Mouse (Mus musculus): ENCODE measurements at regions not wholly inside any gene's neighbourhood (a gene's known extent, or its start where the extent isn't known, plus 50 kb on each side); places are given as distances from the start of the nearest gene placed in this dataset.

DNA sequence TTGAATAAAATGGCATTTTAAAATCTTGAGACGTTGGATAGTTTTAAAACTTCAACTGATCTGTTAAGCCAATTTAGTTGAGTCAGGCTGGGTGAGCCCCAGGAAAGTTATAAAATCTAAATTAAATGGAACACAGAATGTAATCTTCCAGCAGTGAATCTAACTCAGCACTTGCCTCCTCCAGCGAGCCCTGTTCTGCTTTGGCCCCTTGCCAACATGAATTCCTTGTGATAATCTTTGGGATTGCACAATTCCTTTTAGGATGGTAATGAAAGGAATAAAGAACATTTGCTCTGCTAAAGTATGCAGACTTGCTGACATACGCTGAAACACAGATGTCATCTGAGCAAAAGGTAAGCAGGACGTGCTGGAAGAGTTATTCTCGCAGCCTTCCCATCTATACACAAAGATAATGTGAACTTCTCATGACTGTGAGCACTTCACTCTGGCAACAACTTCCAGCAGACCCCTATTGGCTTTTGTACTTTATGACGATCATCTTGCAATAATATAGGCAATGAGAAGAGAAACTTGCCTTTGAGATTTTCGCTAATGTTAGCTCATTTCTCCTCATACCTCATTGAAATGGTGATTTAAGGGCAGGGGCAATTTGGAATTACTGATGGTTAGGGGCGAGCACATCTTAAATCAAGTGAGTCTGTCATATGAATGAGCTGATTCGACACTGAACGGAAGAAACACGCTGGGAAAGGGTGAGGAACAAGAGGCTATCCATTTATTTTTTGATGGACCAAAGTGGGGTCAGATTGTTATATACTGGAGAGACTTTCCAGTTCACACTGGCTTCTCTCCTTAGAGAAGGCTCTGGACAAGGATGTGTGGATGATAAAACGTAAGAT lies 216.3 kb upstream of the Pdzrn3 start:
- peak; percentile 24 for DNase-seq (ENCODE audit: low spot score)

DNA sequence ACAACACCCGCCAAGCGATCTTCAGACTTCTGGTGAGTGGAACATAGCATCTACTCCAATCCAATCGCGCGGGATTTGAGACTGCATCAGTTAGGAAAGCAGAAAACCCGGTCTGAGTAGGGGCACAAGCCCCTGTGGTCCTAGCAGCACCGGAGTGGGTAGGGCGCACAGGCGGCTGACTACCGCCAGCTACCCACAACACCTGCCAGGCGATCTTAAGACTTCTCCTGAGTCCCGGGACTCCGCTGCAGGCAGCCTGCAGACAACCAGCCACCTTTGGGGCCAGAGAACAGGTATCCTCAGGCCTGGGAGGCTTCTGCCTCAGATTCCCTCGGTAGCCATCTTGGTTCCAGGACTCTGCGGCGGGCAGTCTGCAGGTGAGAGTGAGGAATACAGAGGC lies 208.2 kb upstream of the Pdzrn3 start:
- DNase-seq (ENCODE audit: low spot score), result no peak

DNA sequence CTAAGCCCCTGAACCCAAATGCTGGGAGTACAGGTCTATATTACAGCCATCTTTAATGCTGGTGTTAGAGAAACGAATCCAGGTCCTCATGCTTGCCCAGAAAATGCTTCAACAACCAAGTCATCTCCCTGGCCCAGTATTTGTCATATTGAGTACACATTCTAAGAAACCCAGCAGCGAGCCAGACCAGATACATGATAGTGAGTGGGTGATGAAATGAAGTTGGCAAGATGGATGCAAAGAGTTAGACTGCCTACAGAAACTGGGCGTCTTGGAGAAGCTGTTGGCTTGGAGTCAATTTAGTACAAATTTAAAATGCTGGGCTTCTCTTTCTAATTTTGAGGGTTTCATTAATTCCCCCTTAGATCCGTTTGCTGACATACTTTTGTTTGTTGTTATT lies 203.1 kb upstream of the Pdzrn3 start:
- no peak for DNase-seq (ENCODE audit: low spot score)

DNA sequence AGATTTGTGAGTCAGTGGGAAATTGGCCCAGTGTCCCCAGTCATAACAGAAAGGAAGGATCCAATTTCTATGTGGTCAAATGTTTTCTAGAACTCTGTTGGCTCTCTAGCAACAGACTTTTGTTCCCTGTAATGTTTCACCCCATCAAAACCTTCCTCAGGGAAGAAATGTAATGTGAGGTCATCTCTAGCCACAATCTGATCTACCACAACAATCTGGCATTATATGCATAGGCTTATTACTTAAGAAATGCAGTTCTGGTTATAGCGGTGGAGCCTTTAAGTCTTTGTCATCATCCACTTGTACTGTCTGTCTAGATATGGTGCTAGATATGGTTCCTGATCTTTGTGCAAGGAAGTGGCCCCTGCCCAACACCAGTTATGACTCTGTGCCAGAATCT lies 178.4 kb upstream of the Pdzrn3 start:
- no peak for DNase-seq (ENCODE audit: low spot score)

DNA sequence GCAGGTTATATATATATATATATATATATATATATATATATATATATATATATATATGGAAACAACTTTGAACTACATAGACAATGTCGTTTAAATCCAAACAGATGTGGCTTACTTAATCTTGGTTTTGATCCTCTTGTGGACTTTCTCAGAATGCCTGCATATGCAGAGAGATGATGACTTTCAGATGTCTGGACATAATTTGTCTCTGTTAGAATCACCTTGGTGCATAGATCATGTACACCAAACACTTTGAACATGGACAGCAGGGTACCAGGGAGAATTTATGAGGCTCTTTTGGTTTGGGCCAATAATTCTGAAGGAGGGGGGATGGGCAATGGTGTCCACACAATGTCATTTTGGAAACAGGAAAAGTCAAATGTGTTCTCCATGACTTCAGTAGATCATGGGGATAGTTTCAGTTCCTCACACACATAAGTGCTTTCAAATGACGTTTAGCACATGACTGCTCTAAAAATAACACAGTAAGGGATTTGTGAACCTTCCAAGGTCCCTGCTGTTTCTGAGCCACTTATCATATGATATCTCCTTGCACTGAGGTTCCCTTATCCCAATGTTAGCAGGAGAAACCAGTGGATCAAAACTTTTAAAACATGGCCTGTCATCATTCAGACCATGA lies 177.4 kb upstream of the Pdzrn3 start:
- no peak for DNase-seq (ENCODE audit: low spot score)

DNA sequence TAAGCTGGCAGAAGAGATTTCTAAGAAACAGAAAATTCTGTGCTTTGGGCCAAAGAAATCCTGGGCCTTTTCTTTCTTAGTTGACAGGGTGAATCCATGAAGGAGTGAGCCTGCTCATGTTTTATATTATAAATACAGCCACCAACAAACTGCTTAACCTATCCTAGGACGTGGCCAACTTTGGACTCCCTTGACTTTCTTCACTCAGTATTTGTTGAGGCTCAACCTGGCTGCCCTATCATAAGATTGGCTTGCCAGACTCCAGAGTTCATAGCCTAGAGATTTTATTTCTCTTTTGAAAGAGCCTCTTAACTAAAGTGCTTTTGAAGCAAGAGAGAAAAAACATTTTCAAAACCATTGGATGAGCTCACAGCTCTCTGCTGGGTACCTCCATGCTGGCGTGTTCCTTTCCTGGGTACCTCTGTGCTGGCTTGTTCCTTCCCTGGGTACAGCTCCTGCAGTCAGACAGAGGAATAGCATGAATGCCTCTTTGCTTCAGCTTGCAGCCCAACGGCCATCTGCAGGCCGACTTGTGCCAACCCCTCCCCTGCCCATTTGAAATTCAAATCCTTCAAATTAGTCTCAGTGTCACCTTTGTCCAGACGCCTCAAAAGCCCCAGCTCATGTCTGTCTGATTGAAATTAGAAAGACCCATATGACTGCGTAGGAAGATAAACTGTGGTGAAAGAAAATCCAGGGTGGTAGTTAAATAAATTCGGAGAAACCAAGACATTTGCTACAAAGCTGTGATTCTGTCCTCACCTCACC lies 173.0 kb upstream of the Pdzrn3 start:
- no peak for DNase-seq (ENCODE audit: low spot score)

DNA sequence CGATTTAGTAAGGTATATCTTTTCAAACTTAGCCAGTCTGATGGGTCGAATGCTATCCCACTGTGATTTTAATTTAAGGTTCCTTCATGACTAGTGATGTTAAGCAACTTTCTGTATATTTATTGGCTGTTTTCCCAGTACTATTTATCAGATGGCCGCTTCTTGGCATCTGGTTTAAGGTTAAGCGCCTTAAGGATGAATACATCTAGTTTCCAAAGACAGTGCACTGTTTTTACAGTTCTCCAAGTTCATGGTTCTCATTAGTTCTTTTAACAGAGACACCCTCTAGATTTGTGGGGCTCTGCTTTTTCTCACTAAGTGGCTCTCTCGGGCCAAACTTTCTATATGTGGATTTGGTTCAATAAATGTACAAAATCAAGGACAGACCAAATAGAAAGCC lies 159.9 kb upstream of the Pdzrn3 start:
- no peak for DNase-seq (ENCODE audit: low spot score)

DNA sequence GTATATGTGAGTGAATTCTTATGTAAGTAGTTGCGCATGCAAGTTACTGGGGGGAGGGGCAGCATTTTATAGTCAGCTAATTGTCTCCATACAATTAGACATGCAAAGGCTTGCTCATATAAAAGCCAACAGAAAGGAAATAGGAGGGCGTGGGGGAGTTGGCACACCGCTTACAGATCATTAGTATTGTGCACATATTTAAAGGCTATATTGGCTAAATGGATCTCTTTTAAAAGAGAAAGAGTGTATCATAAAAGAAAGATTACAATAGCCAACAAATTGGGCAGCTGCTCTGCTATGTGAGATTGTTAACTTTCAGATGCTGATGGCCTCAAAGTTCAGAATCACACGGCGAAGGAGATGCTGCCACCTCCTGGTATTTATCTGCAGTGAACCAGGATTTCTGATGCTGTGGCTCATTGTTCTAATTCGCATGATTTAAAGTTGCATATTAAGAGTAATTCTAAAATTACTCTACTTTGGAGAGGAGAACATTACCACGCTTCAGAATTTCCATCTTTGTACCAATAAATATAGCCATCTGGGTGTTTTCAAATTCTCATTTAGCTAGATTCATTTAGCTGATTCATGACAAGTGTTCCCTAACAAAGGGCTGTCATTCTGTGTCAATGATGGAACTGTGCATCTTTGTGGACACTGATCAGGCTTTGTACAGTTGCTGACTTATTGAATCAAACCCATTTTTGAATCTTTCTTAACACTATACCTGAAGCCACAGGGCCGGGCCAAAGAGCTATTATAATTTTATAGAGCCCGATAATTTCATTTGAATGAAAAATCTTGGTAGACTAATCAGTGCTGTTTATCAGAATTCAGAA lies 156.7 kb upstream of the Pdzrn3 start:
- DNase-seq (ENCODE audit: low spot score), result peak; percentile 39

DNA sequence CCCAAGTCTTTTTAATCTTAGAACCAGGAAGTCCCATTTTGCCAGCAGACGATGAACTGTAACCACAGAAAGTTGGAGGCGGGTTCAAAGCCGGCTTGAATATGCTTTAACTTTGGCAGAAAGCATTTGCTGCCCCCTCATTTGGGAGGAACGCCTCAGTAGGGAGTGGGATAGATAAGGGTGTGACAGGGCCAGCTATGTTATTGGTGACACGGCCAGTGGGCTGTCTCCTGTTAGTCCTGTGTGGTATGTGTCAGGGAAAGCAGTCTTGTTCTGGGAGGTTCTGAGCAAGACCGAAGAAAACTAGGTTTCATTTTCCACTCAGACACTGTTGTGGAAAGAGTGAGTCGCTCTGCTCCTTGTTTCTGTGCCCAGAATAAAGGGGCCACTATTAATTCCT lies 154.7 kb upstream of the Pdzrn3 start:
- DNase-seq (ENCODE audit: low spot score), result no peak

DNA sequence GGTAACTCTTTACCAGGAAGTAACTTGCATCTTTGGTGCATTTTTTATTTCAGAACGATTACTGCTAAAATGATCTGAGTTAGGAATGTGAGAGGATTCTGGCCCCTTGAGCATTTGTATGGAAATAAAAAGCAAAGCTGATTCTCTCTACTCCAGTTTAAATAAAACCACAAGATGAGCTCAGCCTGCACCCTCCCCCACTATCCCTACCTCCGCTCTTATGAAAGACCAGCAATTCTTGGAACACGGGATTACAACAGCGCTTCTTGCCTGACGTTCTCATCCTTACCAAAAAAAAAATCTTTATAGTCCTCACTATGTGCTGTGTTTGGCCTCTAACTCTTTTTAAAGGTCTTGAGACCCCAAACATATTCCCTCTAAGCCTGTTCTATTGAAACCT lies 154.2 kb upstream of the Pdzrn3 start:
- DNase-seq (ENCODE audit: low spot score), result no peak

DNA sequence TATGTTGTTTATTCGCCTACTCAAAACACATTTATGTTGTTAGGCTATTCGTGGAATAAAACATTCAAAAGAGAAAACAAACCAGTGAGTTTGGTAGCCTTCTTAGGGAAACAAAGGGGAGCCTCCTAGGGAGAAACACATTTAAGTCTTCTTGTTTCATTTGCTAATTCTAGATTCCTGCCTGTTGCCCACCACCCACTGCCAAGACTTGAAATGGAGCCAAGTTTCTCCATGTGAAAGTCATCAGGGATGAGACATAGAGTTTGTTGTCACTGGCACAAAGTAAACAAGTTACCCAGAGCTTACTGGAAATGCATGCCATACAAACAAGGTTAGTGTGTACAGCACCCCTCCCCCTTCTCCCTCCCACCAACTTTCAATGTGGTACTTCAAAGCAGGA lies 147.4 kb upstream of the Pdzrn3 start:
- DNase-seq (ENCODE audit: low spot score), result no peak

DNA sequence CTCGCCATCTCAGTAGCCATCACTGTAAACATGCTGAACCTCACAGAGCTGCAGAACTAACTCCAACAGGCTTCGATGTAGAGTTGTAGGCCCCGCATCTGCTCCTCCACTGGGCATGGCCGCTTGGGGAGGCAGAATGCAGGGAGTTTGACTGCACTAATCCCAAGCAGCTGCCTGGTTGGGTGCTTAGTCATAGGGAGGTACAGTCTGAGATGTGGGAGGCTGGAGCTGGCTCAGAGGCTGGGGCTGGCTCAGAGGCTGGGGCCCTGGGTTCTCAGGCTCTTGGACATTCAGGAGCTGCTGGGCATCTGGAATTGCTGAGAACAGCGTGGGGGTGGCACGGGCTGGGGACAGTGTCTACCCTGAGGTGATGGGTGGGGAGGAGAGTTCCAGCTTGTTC lies 143.6 kb upstream of the Pdzrn3 start:
- DNase-seq (ENCODE audit: low spot score), result no peak

DNA sequence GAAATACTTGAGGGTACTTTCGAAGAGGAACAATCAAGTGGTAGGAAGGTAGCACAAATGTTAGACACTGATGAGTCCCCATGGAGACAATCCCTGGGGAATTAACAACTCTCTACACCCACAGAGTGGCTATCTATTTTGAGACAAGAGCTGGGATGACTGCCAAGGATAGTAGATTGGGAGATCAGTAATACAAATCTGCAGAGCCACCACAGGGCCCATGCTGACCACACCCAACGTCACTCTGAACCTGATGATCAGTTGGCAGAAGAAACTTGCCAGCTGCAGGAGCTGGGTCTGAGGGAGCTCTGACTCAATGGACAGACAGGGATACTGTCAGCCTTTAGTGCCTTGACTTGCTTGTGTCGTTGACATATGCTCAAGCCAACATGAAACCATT lies 143.1 kb upstream of the Pdzrn3 start:
- no peak for DNase-seq (ENCODE audit: low spot score)

DNA sequence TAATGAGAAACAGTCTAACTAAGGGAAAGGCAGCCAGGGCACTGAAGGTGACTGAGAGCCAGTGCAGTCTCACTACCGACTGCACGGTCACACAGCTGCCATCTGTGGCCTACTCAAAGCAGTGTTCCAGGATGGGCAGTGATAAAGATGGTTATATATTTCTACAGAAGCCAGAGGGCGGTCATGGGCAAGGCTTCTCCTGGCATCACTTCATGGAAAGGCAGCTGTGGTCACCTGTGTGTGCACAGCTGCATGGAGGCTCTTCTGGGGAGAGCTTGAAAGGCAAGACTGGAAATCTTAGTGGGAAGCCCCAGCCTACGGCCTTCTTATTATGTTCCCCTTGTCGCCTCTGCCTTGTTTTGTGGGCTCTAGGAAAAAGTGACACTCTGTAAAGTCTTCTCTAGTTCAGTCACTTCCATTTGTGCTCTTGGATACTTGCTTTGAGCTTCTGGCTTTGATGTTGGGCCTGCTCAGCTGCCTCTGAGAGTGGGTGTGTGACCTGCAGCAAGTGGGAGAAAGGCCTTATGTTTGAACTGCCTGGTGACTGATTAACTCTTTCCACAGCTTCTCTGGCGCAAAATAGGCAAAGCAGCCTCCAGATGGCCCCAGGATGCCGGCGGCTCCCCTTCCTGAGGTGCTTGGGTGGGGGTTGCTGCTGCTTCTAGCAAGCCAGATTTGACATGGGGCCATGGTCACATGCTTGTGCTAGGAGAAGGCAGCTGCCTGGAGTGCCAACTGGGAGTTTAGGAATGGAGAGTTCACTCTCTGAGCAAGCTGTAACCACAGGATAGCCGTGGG lies 141.4 kb upstream of the Pdzrn3 start:
- no peak for DNase-seq (ENCODE audit: low spot score)

DNA sequence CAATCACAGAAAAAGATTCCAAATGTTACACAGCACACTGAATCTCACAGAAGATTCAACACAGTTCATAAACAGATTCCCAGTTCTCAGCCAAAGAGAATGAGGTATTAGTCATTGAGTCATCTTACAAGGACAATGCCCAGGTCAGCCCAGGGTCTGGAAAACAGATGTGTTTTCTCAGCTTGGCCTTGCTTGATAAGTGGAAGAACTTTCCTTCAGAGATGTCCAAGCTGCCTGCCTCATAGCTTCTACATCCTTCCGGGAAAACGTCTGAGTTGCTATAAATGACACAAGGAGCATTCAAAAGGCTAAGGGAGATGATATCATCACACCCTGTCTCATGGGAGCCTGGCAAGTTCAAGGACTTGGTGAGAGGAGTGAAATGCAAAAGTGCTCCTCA lies 139.9 kb upstream of the Pdzrn3 start:
- DNase-seq (ENCODE audit: low spot score), result no peak

DNA sequence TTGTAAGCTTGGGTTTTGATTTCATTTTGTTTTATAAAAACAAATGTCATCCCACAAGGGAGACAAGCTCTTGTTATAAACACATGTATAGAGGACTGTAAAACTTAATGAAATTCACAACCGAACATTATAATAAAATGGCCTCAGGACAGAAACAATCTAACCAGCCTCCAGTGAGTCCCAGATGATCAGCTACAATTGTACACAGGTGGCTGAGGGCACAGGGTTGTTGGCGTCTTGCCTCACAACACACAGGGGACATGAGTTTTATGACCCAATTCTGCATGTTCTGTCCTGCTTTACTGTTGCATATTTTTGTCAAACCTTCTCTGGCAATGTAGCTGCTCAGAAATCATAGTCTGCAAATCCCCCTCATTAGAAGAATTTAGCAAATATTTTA lies 136.0 kb upstream of the Pdzrn3 start:
- no peak for DNase-seq (ENCODE audit: low spot score)

DNA sequence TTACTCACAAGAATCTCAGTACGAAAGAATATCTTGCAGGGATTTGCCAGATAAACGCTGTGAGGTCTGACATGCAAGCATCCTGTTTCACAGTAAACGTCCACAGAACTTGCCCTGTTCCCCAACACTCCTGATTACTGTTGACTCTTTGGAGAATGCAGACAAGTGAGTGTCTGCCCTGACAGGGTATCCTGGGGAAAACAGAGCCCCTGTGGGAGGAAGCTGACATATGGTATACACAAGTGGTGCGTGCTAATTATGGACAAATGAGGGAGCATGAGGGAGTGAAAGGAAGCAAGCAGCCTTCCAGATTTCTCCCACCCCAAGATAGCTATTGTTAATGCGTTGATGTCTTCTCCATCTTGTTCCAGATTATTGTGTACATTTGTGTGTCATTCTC lies 124.5 kb upstream of the Pdzrn3 start:
- DNase-seq (ENCODE audit: low spot score), result no peak

DNA sequence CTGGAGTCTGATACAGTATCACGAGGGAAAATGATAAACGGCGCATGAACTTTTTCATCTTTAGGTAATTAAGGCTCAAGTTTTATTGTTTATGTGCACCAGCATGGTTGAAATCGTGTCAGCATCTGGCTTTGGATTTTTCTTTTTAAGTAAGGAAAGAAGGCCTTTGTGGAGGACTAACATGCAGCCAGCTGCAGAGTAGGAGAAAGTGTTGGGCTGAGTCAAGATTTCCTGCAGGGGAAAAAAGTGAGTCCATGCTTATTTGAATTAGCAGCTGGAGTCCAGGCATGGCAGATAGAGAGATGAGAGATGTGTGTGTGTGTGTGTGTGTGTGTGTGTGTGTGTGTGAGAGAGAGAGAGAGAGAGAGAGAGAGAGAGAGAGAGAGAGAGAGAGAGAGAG lies 124.0 kb upstream of the Pdzrn3 start:
- DNase-seq (ENCODE audit: low spot score), result no peak

DNA sequence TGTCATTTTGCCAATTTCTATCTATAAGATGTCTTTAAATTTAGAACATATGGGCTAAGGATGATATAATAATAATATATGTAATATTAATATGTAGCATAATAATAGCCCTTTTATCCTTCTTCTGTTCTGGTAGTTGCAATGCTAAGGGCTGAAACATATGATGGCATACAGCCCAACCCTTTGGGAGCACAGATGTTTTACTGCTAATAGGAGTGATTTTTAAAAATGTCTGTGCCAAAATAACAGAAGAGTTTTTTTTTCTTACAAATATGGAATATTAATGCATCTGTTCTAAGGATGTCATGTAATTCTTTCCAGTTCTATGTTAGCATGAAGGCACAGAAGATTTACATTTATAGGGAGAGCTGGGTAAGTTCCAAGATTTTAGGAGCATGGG lies 122.5 kb upstream of the Pdzrn3 start:
- DNase-seq (ENCODE audit: low spot score), result no peak

DNA sequence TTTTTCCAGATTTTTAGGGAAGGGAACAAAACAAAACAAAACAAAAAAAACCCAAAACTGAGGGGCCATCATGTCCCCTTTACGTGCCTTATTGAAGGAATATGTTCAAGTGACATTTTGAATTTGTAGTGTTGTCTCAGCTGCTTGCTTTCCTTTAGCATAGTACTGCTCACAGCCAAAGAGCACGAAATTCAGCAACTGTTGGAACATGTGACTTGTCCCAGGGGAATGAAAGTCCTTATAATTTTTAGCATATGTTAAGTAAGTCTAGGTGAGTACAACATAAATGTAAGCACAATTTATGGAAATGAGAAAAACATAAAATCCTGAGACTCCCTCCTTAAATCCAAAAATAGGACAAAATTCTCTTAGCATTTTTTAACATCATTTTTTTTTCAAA lies 110.8 kb upstream of the Pdzrn3 start:
- DNase-seq (ENCODE audit: low spot score), result no peak
